Mouse (Mus musculus): ENCODE data around the gene Tprg. TPM values are rescaled to one million over a fixed set of nuclear protein-coding genes. Genes with fewer than 3 reads are reported as not detected.

Gene Tprg
- polyA plus RNA-seq, 1 experiment from 2014 or later, result not detected

GRCm38 (mm10) chr16:25349626-25350025, 63.0 kb downstream of the Tprg start:
- peak; percentile 61; the same call in 1 of the 2 replicates for ATAC-seq (ENCODE audit: low FRiP score)
- H3K4me3 ChIP-seq (replicated peaks), result no peak overlapping the region
- H3K9me3 ChIP-seq, result no peaks in the 10 kb centered on the region
- no peaks in the 10 kb centered on the region for H3K36me3 ChIP-seq (replicated peaks)
- no peak overlapping the region for H3K9ac ChIP-seq
- H3K4me2 ChIP-seq, result no peak overlapping the region
- 11% methylated on average over 3 of the region's 3 CpGs for WGBS
- no peaks in the 10 kb centered on the region for H3K4me1 ChIP-seq
- H3K27me3 ChIP-seq, result peaks cover 4% of the 10 kb centered on the region; the same call in 1 of the 2 replicates
- H3K27ac ChIP-seq, result no peak overlapping the region

GRCm38 (mm10) chr16:25367834-25368233, 81.2 kb downstream of the Tprg start:
- ATAC-seq (ENCODE audit: low FRiP score), result no peak
- Histone ChIP-seq H3K27ac (no peak overlapping the region), H3K9me3 (no peaks in the 10 kb centered on the region), H3K27me3 (no peaks in the 10 kb centered on the region), H3K4me2 (no peak overlapping the region), H3K36me3 (replicated peaks) (no peaks in the 10 kb centered on the region), H3K4me3 (replicated peaks) (no peak overlapping the region), H3K9ac (no peak overlapping the region), H3K4me1 (no peaks in the 10 kb centered on the region; the same call in 1 of the 2 replicates)
- WGBS, result 95% methylated on average over 7 of the region's 7 CpGs

GRCm38 (mm10) chr16:25369984-25370412, 83.4 kb downstream of the Tprg start:
- Histone ChIP-seq H3K36me3 (replicated peaks) (no peaks in the 10 kb centered on the region), H3K9me3 (no peaks in the 10 kb centered on the region), H3K27ac (no peak overlapping the region), H3K9ac (no peak overlapping the region), H3K27me3 (no peaks in the 10 kb centered on the region), H3K4me3 (replicated peaks) (no peak overlapping the region), H3K4me2 (no peak overlapping the region), H3K4me1 (no peaks in the 10 kb centered on the region)
- no peak for ATAC-seq (ENCODE audit: low FRiP score)
- WGBS, result 73% methylated on average over 5 of the region's 5 CpGs

DNA sequence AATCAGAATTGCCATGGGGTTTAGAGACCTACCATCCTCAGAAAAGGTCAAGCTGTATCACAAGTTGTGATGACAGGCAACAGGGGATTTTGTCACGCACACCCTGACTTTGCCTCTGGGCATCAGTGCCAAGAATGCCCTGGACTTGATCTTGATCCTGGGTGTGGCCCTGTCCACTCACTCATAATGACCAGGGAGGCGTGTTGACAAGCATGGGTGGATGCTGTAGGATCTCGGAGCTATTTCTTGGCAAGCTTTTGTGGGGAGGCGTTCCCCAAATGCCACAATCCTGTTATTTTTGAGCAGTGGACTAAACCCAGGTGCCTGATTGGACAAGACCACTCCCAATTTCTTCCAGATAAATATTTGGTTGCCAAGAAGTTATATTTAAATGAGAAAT, 87.5 kb downstream of the Tprg start:
- no peak overlapping the region for H3K9ac ChIP-seq
- WGBS, result 90% methylated on average over 4 of the region's 4 CpGs
- H3K9me3 ChIP-seq, result no peaks in the 10 kb centered on the region
- no peak overlapping the region for H3K4me2 ChIP-seq
- H3K36me3 ChIP-seq (replicated peaks), result no peaks in the 10 kb centered on the region
- no peak for ATAC-seq (ENCODE audit: low FRiP score)
- H3K27ac ChIP-seq, result no peak overlapping the region
- peaks cover 5% of the 10 kb centered on the region; the same call in 1 of the 2 replicates for H3K4me1 ChIP-seq
- no peak overlapping the region for H3K4me3 ChIP-seq (replicated peaks)
- H3K27me3 ChIP-seq, result no peaks in the 10 kb centered on the region

DNA sequence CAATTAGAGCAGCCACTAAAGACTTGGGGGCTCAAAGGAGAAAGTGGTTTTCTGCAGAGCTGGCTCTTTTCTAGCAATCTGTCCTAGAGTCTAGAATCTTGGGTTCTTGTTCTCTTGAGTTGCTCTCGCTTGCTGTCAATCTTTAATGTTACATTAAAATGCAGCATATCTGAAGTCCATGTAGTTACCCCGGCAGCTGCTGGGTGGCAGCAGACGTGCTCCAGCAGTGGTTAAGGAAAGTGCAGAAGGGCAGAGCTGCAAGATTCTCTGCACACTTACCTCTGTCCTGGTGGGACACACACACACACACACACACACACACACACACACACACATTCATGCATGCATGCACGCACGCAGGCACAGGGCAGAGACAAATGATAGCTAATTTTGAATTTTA, 88.2 kb downstream of the Tprg start:
- H3K27me3 ChIP-seq, result no peaks in the 10 kb centered on the region

DNA sequence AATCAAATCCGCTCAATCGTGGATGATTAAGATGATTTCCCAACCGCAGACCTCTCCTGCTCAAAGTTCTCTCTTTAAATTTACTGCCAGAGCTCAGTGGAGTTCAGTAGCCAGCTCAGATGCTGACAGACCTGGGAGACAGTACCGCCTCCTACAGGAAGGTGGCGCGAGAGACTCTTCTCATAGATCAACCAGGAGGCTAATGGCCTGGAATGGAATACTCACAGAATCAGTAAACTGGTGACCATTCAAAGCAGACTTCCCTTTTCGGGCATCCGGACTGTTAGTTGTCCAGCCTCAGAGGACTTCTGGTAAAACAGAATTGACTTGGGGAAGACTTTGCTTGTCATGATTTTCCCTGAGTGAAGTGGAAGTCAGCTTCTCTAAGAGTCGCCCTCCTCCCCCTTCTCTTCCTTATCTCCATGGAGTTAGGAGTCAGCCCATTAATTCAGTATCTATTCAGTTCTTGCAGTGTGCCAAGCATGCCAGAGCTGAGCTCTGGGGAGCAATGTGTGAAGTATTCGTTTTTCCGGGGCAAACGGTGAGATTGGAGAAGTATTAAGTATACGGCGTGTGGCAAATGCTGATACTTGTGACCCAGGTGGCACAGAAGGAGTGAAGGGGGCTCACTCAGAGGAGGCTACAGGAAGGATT, 90.2 kb downstream of the Tprg start:
- H3K27ac ChIP-seq, result no peak overlapping the region
- H3K4me2 ChIP-seq, result no peak overlapping the region
- no peaks in the 10 kb centered on the region for H3K27me3 ChIP-seq
- peak; percentile 81 for ATAC-seq (ENCODE audit: low FRiP score)
- WGBS, result 41% methylated on average over 14 of the region's 14 CpGs
- H3K4me3 ChIP-seq (replicated peaks), result no peak overlapping the region
- no peaks in the 10 kb centered on the region for H3K36me3 ChIP-seq (replicated peaks)
- H3K9me3 ChIP-seq, result no peaks in the 10 kb centered on the region
- no peak overlapping the region for H3K9ac ChIP-seq
- peaks cover 5% of the 10 kb centered on the region; the same call in 1 of the 2 replicates for H3K4me1 ChIP-seq

More for the DNA sequence above, 88.2 kb downstream of the Tprg start:
- no peak overlapping the region for H3K4me2 ChIP-seq
- ATAC-seq (ENCODE audit: low FRiP score), result no peak
- H3K9me3 ChIP-seq, result no peaks in the 10 kb centered on the region
- WGBS, result 67% methylated on average over 5 of the region's 5 CpGs
- H3K36me3 ChIP-seq (replicated peaks), result no peaks in the 10 kb centered on the region
- no peak overlapping the region for H3K9ac ChIP-seq
- H3K4me3 ChIP-seq (replicated peaks), result no peak overlapping the region
- H3K4me1 ChIP-seq, result peaks cover 5% of the 10 kb centered on the region; the same call in 1 of the 2 replicates
- no peak overlapping the region for H3K27ac ChIP-seq

DNA sequence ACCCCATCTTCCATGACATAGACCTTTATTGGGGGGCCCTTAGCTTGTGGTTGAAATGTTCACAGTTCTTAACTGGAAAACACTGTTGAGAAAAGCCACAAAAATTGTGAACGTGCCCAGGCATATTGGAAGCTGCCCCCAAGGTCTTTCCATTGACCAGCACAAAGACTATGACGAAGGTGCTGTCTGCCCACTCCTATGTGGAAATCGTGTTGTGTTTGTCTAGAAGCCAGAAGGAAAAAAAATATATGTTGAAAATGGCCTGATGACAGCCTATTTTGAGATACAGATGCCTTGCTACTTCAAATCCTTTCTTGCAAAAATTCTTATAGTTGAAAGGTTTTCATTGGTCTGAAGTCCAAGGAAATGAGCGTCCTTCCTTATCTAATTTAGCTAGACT, 91.1 kb downstream of the Tprg start:
- H3K9ac ChIP-seq, result no peak overlapping the region
- H3K36me3 ChIP-seq (replicated peaks), result no peaks in the 10 kb centered on the region
- H3K27me3 ChIP-seq, result no peaks in the 10 kb centered on the region
- H3K9me3 ChIP-seq, result no peaks in the 10 kb centered on the region
- H3K4me3 ChIP-seq (replicated peaks), result no peak overlapping the region
- peaks cover 5% of the 10 kb centered on the region; the same call in 1 of the 2 replicates for H3K4me1 ChIP-seq
- WGBS, result 83% methylated on average over 4 of the region's 4 CpGs
- no peak for ATAC-seq (ENCODE audit: low FRiP score)
- no peak overlapping the region for H3K27ac ChIP-seq
- H3K4me2 ChIP-seq, result no peak overlapping the region

DNA sequence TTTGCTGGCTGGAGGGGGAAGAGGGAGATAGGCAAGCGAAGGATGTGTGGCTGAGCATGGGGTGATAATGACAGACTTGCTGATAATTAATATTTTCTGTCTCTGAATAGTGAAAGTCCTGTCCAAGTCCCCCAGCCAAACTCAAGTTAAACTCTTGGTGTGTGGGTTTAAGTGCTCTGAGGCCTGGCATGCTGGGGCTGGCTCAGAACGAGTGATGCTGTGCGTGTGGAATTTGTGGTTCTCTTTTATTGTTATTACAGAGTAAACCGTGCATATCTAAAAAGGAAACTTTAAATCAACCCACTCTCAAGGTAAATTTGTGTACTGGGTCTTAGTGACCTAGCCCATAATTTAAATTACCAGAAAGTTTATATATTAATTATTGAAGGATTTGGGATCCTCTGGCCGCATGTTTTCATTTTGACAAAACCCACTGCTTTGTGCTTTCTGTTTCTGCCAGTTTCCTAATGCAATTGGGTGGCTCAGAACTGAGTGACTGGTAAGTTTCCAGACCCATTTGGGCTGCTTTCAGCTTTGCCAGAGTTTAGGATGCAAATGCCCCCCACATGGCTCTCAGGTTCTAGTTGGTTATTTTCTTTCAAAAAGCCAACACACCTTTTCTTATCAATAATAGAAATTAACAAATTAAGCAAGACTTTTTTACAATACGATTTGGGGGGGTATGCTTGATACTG, 99.0 kb downstream of the Tprg start:
- Histone ChIP-seq H3K9ac (no peak overlapping the region), H3K27me3 (no peaks in the 10 kb centered on the region), H3K4me3 (replicated peaks) (no peak overlapping the region), H3K9me3 (no peaks in the 10 kb centered on the region), H3K4me2 (no peak overlapping the region), H3K4me1 (no peaks in the 10 kb centered on the region), H3K36me3 (replicated peaks) (no peaks in the 10 kb centered on the region), H3K27ac (no peak overlapping the region)
- WGBS, result 90% methylated on average over 6 of the region's 6 CpGs
- no peak for ATAC-seq (ENCODE audit: low FRiP score)

- Histone ChIP-seq H3K9me3 (no peaks in the 10 kb centered on the region), H3K27ac (no peak overlapping the region), H3K4me1 (no peaks in the 10 kb centered on the region), H3K27me3 (no peaks in the 10 kb centered on the region), H3K36me3 (replicated peaks) (no peaks in the 10 kb centered on the region), H3K4me3 (replicated peaks) (no peak overlapping the region), H3K4me2 (no peak overlapping the region), H3K9ac (no peak overlapping the region)
- no peak for ATAC-seq (ENCODE audit: low FRiP score)
- 75% methylated on average over 1 of the region's 1 CpGs for WGBS
Observed at GRCm38 (mm10) chr16:25394676-25395075, 108.1 kb downstream of the Tprg start.

- ATAC-seq (ENCODE audit: low FRiP score), result no peak; the same call in 1 of the 2 replicates
- Histone ChIP-seq H3K4me3 (replicated peaks) (no peak overlapping the region), H3K9me3 (no peaks in the 10 kb centered on the region), H3K4me2 (no peak overlapping the region), H3K9ac (no peak overlapping the region), H3K4me1 (peaks cover 11% of the 10 kb centered on the region), H3K27me3 (no peaks in the 10 kb centered on the region), H3K27ac (no peak overlapping the region), H3K36me3 (replicated peaks) (no peaks in the 10 kb centered on the region)
- 21% methylated on average over 6 of the region's 6 CpGs for WGBS
Observed at GRCm38 (mm10) chr16:25404156-25404555, 117.5 kb downstream of the Tprg start.

GRCm38 (mm10) chr16:25407204-25407886, 120.7 kb downstream of the Tprg start:
- Histone ChIP-seq H3K9ac (no peak overlapping the region), H3K4me1 (peaks cover 11% of the 10 kb centered on the region), H3K27me3 (no peaks in the 10 kb centered on the region), H3K4me2 (no peak overlapping the region), H3K9me3 (no peaks in the 10 kb centered on the region), H3K36me3 (replicated peaks) (no peaks in the 10 kb centered on the region), H3K4me3 (replicated peaks) (no peak overlapping the region), H3K27ac (peak overlapping the region; percentile 71; the same call in 1 of the 2 replicates)
- WGBS, result 20% methylated on average over 8 of the region's 8 CpGs
- peak; percentile 66; the same call in 1 of the 2 replicates for ATAC-seq (ENCODE audit: low FRiP score)

DNA sequence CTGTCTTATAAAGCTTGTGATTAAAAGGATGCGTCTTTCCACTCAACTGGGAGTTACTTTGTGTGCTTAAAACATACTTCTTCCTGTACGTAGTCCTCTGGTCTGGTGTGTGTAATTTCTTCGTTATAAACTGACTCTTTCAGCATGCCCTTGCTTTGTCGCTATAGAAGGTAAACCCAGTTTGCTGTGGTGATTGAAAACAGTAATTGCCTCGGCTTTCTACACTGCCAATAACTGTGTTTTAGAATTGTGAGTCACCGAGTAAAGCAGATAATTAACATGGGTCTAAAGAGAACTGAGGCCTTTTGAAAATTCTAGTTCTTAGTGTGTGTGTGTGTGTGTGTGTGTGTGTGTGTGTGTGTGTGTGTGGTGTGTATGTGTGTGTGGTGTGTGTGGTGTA, 121.4 kb downstream of the Tprg start:
- no peak overlapping the region for H3K4me2 ChIP-seq
- H3K9ac ChIP-seq, result no peak overlapping the region
- no peaks in the 10 kb centered on the region for H3K36me3 ChIP-seq (replicated peaks)
- 44% methylated on average over 6 of the region's 6 CpGs for WGBS
- H3K4me1 ChIP-seq, result peaks cover 11% of the 10 kb centered on the region
- peak; percentile 51; the same call in 1 of the 2 replicates for ATAC-seq (ENCODE audit: low FRiP score)
- no peaks in the 10 kb centered on the region for H3K9me3 ChIP-seq
- H3K27me3 ChIP-seq, result no peaks in the 10 kb centered on the region
- peak overlapping the region; percentile 71; the same call in 1 of the 2 replicates for H3K27ac ChIP-seq
- no peak overlapping the region for H3K4me3 ChIP-seq (replicated peaks)

All from forebrain, embryonic 12.5 days (tissue).